Mouse (Mus musculus): ENCODE data around the gene 5430402E10Rik.
"Not testable (repeated sequence)": the region's sequence is repeated elsewhere in the genome, so short reads cannot be mapped to it uniquely, and the experiment has no call there.

5430402E10Rik gene

DNA sequence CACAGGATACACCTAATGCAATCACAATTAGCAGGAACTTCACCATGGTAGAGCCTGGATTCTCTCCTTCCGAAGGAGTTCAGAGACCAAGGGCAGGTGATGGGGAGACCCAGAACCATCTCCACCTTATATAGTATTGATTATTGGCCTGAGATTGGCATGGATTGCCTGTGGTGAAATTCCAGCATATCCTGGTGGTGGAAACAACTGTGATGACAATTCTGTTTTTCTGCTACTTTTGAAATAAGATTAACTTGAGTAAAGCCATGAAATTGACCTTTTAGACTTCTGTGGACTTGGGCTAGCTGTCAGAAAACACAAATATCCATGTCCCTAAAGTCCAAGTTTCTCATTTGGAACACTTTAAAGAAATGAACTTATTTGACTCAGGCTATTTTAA is at the start of gene 5430402E10Rik:
TSS of gene 5430402E10Rik (minus strand) at position 101 of the 400 bp plus-strand sequence.
- in situ Hi-C loops (cut with MseI, MboI) = not testable (repeated sequence)

DNA sequence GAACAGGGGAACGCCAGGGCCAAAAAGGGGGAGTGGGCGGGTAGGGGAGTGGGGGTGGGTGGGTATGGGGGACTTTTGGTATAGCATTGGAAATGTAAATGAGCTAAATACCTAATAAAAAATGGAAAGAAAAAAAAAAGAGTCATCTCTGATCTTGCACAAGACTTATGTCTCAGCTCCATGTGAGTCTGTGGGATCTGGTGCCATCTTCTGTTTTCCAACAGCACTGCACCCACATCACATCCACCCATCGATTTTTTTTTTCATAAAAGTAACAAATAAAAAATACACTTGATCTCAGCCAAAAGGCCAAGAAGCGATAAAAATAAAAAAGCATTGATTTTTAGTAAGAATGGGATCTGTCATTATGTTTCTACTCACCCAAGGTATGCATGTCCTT is 44.8 kb downstream of the 5430402E10Rik start:
- in situ Hi-C loops (cut with MseI, MboI) = not testable (repeated sequence)

Measured in mouse trophoblast stem cell (cell line).